Mouse (Mus musculus): ENCODE measurements around the gene Rps27a.

GRCm38 (mm10) chr11:29544225-29544945 lies 3.5 kb downstream of the Rps27a start:
- TF ChIP-seq EP300 (optimal IDR thresholded peaks at IDR 0.05) (no peak), CTCF (IDR thresholded peaks at IDR 0.05; ENCODE audit: low read depth) (no peak)

Data from stomach, postnatal 0 days (tissue).